Mouse (Mus musculus) left cerebral cortex, adult 2 months (tissue): ENCODE results near the gene Dhdh. TPM values are rescaled to one million over a fixed set of nuclear protein-coding genes. Genes with fewer than 3 reads are reported as not detected.

Source experiments
- DNase-seq, 2 experiments: peaks; one replicate each; pipeline ENCODE4 v3.0.0; 2021 to 2022; ENCODE audit warnings: low spot score in 2 of 2, mixed read lengths in 1 of 2; ENCODE audit errors: extremely low spot score in 1 of 2
- H3K27ac ChIP-seq: fragments of 200-600 bp; 2 replicates; pipeline ENCODE4 v1.8.1; 2022
- H3K4me3 ChIP-seq: fragments of 200-600 bp; 2 replicates; pipeline ENCODE4 v1.8.1; 2022
- CTCF ChIP-seq: fragments of 200-600 bp; IDR thresholded peaks from 2 replicates; pipeline ENCODE4 v1.8.1; 2022; ENCODE audit warnings: antibody characterized with exemption, mild to moderate bottlenecking, moderate library complexity
- intact Hi-C: fragments of 180-260 bp; cut with DNase I; formaldehyde crosslinking; loops from one replicate; pipeline ENCODE4 v1.15.1; 2025
- total RNA-seq, 2 experiments: library from RNA; stranded (reverse); gene quantifications; 2 replicates each; pipeline ENCODE4 v1.2.3; 2021

Dhdh gene
- total RNA-seq, 2 experiments from 2014 or later, result 3.7 to 4.8 TPM

DNA sequence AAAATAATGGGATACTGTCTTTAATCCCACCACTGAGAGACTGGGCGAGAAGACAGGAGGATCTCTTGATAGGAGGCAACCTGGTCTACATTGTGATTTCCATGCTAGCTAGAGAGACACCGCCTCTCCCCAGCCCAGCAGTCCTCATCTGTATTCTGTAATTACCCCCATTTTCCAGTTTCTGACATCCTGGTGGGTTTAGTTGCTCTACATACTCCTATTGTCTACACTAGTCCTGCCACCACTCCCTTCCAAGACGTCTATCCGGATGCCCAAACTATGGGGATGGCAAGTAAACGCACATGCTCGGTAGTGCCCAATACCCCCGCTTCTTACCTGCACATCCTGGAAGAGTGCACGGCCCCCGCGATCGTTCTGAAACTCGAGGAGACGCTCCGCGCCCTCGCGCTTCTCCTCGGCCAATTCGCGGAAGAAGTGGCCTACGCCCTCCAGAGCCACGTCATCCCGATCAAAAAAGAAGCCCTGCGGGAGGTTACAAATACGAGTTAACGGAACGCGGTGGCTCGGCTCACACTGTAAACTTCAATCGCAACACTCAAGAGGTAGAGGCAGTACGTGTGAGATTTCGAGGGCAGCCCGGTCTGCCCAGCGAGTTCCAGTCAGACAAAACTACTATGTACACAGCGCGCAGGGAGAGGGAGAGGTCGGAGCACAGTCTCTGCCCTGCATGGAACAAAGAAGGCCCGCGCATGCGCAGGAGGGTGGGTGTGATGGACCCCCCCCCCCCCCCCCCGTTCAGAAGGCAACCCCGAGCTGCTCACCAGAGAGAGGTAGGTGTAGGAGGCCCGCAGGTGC is 29.6 kb downstream of the Dhdh start:
- TF ChIP-seq CTCF, result no peak
- peak overlapping the region; percentile 88 for H3K4me3 ChIP-seq
- intact Hi-C loops, result no loop called here
- DNase-seq, result peak; percentile 67 to 70
- H3K27ac ChIP-seq, result peak overlapping the region; percentile 95

DNA sequence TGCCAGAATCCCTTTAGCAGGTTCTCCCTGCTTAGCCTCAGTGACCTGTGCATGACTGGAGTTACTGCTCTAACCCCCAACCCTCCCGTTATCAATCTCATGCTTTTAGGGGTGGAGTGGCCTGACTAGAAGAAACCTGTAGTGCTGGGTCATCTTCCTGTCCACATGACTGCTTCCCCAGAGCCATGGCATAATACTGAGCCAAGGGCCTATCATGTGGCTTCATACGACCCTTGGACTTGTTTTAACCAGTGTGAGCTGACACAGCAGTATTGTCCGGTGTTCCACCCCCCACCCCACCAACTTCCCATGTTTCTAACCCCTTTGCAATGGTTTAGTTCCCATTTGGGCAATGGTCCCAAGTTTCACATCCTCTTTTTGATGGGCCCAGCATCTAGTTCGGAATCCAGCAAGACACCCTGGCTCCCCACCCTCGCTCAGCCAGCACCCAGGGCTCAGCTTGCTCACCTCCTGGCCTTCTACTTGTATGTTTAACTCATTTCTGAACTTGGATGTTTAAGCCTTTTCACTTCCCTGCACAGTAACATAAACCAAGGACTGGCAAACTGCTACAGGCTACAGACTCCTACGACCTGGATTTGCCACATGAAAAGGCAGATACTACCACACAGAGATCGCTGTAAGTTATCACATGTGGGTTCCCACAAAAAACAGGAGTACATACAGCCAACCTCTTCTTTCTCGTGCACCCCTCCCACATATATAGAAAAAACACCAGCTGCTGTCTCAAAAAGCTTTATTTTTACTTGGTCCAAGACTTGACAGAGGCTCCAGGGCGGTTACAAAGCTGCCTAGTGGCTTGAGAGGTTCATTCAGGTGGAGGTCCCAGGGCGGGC is 31.2 kb downstream of the Dhdh start:
- no peak for DNase-seq

DNA sequence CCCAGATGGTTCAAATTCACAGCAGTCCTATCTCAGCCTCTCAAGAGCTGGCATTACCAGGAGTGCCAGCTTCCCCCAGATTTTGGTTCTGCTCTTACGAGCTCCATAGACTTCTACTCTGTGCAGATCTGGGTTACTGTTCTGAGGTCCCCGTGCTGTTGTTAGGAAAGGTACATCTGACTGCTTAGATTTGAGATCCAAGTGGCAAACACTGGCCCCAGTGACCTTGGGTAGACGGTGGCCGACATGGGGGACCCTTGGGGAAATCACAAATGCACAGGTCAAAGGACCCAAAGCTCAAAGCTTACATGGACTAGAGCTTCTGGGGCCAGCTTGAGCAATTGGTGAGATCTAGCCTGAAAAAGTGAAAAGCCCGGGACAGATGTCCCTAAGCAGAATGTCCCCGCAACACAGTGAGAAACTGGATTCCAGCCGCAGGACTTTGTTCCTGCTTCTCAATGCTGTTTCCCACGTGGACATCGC is 31.8 kb downstream of the Dhdh start:
- Histone ChIP-seq H3K27ac (peak overlapping the region; percentile 63), H3K4me3 (no peak overlapping the region)
- no peak for DNase-seq
- intact Hi-C loops, result no loop called here
- TF ChIP-seq CTCF, result no peak

More for the DNA sequence above, 31.2 kb downstream of the Dhdh start:
- intact Hi-C loops, result no loop called here
- Histone ChIP-seq H3K27ac (peak overlapping the region; percentile 63), H3K4me3 (peak overlapping the region; percentile 88)
- no peak for TF ChIP-seq CTCF

DNA sequence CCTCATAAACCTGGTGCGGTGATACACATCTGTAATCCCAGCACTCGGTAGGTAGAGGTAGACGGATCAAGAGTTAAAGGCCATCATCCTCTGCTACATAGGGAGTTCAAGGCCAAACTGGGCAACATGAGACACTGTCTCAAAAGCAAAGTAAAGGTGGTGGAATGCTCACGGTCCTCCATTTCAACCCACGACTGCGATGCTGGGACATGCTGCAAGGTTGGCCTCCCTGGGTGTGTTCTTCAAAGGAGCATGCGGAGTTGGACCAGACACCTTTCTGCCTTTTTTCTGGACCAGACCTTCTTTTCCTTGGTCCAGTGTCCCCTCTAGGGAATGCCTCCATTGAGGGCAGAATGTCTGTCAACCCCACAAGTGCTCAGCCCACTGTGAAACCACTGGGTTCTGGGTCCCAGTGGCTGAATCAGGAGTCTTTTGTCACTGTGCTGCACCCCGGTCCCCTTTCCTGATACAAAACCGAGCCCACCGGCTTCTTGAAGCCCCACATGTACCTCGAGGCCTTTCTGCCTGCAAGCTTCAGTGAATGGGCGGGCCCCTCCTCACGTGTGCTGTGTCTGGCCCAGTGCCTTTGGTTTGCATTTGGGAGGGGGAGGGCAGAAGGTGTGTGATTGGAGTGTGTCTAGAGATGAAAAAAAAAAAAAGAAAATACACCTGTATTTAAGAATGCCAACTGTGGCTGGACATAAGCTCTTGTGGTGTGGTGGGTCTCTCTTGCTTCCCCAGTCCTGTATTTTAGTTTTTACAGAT is 32.5 kb downstream of the Dhdh start:
- intact Hi-C loops, result no loop called here
- DNase-seq, result no peak
- TF ChIP-seq CTCF, result no peak
- no peak overlapping the region for H3K27ac ChIP-seq
- no peak overlapping the region for H3K4me3 ChIP-seq

DNA sequence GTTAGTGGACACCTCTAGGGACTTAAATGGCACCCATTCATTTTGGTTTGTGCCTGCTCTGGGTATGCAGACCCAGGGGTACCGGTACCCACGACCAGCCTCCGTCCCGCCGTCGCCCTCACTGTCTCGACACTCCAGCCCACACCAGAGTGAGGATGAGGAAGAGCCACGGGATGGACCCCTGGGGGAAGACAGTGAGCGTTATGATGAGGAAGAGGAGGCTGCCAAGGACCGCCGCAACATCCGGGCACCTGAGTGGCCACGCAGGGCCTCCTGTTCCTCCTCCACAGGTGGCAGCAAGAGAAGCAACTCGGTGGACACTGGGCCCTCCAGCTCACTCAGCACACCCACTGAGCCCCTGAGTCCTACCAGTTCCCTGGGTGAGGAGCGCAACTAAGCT is 33.6 kb downstream of the Dhdh start:
- intact Hi-C loops, result no loop called here

DNA sequence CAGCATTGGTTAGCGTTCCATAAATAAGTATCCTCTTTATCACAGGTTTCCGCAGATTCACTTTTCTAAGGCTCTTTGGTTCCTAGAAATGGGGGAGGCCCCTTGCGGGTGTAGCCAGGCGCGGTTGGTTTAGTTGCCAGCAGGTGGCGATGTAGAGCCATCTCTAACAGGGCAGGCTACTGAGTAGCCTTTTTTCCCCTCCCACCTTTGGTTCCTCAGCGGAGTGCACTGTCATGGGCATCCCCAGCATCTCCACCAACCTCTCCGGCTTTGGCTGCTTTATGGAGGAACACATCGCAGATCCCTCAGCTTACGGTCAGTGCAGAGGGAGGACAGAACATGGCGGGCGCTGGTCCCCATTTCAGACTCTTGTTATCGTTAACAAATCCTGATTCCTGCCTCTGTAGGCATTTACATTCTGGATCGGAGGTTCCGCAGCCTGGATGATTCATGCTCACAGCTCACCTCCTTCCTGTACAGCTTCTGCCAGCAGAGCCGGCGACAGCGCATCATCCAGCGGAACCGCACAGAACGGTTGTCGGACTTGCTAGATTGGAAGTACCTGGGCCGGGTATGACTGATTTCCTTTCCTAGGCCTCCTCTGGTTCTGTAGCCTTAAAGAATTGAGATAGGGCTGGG is 37.1 kb downstream of the Dhdh start:
- peak overlapping the region; percentile 49 for H3K4me3 ChIP-seq
- H3K27ac ChIP-seq, result peak overlapping the region; percentile 96
- peak; percentile 97 for TF ChIP-seq CTCF
- intact Hi-C loops, result no loop called here
- peak; percentile 85 to 89 for DNase-seq

More for the DNA sequence above, 33.6 kb downstream of the Dhdh start:
- no peak overlapping the region for H3K4me3 ChIP-seq
- H3K27ac ChIP-seq, result no peak overlapping the region
- no peak for TF ChIP-seq CTCF
- no peak for DNase-seq

DNA sequence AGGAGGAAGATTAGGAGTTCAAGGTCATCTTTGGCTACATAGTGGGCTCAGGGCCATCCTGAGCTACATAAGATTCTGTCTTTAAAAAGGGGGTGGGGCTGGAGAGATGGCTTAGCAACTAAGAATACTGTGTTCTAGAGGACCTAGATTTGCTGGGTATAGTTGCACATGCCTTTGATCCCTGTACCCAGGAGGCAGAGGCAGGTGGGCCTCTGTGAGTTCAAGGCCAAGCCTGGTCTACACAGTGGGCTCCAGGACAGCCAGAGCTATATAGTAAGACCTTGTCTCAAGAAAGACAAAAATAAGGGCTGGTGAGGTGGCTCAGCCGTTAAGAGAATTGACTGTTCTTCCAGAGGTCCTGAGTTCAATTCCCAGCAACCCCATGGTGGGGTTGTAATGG is 38.6 kb downstream of the Dhdh start:
- H3K27ac ChIP-seq, result no peak overlapping the region
- intact Hi-C loops, result no loop called here
- no peak overlapping the region for H3K4me3 ChIP-seq
- no peak for DNase-seq
- TF ChIP-seq CTCF, result no peak

DNA sequence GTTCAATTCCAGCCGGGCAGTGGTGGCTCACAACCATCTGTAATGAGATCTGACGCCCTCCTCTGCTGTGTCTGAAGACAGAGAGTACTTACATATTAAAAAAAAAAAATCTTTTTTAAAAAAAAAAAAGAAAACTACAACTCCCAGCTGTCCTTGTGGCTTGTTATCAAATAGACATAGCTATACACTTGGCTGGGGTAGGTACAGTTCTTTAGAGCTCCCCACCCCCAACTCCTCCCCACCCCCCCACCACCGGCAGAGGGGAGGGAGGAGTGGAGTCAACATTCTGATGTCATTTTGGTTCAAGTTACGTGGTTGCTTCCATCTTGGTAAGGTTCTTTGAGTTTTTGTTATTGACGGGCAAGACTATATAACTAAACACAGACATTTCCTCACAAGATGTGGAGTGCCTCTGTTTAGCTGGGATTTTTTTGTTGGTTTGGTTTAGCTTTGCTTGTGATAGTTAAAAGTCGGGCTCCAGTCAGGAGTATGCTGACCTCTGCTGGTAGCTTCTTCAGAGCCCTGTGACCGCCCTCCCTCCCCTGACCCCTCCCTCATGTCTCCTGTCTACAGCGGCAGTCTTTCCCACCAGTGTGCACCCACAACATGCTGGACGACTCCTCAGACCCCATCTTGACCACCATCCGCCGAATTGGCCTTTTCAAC is 41.1 kb downstream of the Dhdh start:
- no peak overlapping the region for H3K27ac ChIP-seq
- intact Hi-C loops, result no loop called here
- no peak for DNase-seq
- TF ChIP-seq CTCF, result peak; percentile 50
- no peak overlapping the region for H3K4me3 ChIP-seq

DNA sequence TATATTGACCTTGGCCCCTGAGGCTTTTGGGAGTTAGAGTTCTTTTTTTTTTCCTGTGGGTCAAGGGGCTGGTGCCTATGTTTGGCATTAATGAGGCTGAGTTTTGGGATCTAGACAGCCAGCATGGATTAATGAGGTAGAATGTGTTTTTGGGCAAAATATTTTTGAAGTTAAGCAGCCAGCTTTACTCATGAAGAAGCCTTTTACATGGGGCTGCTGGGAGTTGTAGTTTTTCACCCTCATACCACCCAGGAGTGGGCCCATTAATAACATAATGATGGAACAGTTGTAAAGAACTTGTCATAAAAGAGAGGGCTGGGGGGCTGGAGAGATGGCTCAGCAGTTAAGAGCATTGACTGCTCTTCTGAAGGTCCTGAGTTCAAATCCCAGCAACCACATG is 42.0 kb downstream of the Dhdh start:
- no peak overlapping the region for H3K27ac ChIP-seq
- H3K4me3 ChIP-seq, result no peak overlapping the region
- TF ChIP-seq CTCF, result no peak
- DNase-seq, result no peak
- intact Hi-C loops, result no loop called here

DNA sequence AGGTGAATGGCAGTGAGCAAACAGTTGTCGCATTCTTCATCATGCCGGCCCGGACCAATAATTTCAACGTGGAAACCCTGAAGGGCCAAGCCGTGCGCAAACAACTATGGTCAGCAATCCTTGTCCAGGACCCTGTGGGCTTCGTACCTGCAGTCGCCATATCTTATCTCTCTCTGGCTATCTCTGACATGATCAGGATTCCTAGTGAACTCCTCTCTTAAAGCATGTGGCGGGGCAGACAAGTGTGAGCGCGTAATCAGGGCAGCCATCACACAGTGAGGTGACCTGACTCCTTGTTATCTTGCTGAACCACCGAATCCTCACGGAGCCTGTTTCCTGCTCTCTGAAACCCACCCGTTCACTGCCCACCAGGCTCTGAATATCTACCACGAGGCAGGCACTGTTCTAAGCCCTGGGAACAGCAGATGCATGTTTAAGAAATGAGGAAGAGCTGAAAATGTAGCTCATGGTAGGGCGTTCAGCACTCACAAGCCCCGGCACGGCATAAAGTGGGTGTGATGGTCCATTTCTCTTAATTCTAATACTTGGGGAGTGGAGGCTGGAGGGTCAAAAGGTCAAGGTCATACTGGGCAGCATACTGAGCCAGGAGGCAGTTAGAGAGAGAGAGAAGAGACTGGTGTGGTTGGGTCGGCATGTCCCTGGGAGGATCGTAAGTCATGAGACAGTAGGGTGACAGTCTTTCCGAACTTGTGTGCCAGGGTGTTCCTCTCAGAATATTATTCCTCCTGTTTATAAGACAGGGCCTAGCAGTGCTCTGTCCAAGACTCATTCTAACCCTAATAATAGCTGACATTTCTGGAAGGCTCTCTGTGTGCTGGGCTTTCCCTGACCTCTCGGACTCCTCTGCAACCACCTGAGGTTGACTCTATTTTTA is 44.8 kb downstream of the Dhdh start:
- Histone ChIP-seq H3K4me3 (no peak overlapping the region), H3K27ac (no peak overlapping the region)
- intact Hi-C loops, result no loop called here
- TF ChIP-seq CTCF, result no peak
- no peak for DNase-seq
